Comparison of ENCODE assay signal across 7 mouse cellular contexts in the genomic region with DNA sequence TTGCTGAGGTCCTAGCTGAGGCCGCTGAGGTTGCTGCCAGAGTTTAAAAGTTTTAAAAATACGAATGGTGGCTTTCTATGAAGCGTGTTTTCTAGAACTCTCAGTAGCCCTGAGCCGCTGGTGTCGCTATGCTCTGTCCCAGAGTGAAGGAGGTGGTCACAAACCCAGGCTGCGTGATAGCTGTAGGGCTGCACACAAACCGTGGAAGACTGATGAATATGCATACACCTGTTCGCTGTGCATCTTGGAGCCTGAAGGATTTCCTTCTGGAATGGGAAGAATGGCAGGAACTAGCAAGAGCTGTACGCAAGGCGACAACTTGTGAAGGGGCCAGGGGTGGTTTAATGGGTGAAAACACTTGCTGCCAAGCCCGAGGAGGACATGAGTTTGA. TPM values are rescaled to one million over a fixed set of nuclear protein-coding genes. Genes with fewer than 3 reads are reported as not detected.
A peak's percentile ranks its signal among the peaks of the same experiment; 100 is the strongest.
DNase-seq lines count a peak whose midpoint lies in the region; ATAC-seq and TF ChIP-seq lines count a peak whose summit lies in the region.

No protein-coding gene starts in this region.

- no peaks in the 10 kb centered on the region for H3K4me1 ChIP-seq in lung, adult 2 months (ENCODE audit: control insufficient read depth, insufficient read depth, low read length)
- peaks cover 20% of the 10 kb centered on the region for H3K4me1 ChIP-seq in embryonic facial prominence, embryonic 13.5 days
- H3K4me1 ChIP-seq in hindbrain, embryonic 16.5 days (ENCODE audit: control insufficient read depth, insufficient read depth, low read depth, low read length), result peaks cover 18% of the 10 kb centered on the region
- H3K4me1 ChIP-seq in midbrain, embryonic 11.5 days (ENCODE audit: control insufficient read depth, insufficient read depth, low read length), result peaks cover 11% of the 10 kb centered on the region; the same call in 1 of the 2 replicates

- peak overlapping the region; percentile 69 for H3K4me3 ChIP-seq in lung, adult 2 months (replicated peaks; ENCODE audit: extremely low read depth, low read depth, low read length)
- peak overlapping the region; percentile 82 for H3K4me3 ChIP-seq in embryonic facial prominence, embryonic 13.5 days
- H3K4me3 ChIP-seq in hindbrain, embryonic 16.5 days (ENCODE audit: low read length), result peak overlapping the region; percentile 87
- H3K4me3 ChIP-seq in midbrain, embryonic 11.5 days (ENCODE audit: low read depth, low read length), result peak overlapping the region; percentile 70

- ATAC-seq in embryonic facial prominence, embryonic 13.5 days (ENCODE audit: insufficient number of reproducible peaks, insufficient read depth, low FRiP score, low TSS enrichment, low read depth), result peak; percentile 39; the same call in 1 of the 2 replicates
- peak; percentile 81 for ATAC-seq in hindbrain, embryonic 16.5 days
- peak; percentile 67; the same call in 1 of the 2 replicates for ATAC-seq in midbrain, embryonic 11.5 days (ENCODE audit: low FRiP score)

- H3K9me3 ChIP-seq in embryonic facial prominence, embryonic 13.5 days, result no peaks in the 10 kb centered on the region
- H3K9me3 ChIP-seq in hindbrain, embryonic 16.5 days (ENCODE audit: control insufficient read depth, low read length), result no peaks in the 10 kb centered on the region
- H3K9me3 ChIP-seq in midbrain, embryonic 11.5 days (ENCODE audit: control insufficient read depth, low read length), result no peaks in the 10 kb centered on the region

- H3K4me2 ChIP-seq in embryonic facial prominence, embryonic 13.5 days, result peak overlapping the region; percentile 73
- H3K4me2 ChIP-seq in hindbrain, embryonic 16.5 days (ENCODE audit: low read length), result peak overlapping the region; percentile 85
- peak overlapping the region; percentile 65 for H3K4me2 ChIP-seq in midbrain, embryonic 11.5 days

- H3K27ac ChIP-seq in embryonic facial prominence, embryonic 13.5 days, result peak overlapping the region; percentile 93
- peak overlapping the region; percentile 89 for H3K27ac ChIP-seq in hindbrain, embryonic 16.5 days (ENCODE audit: low read depth, low read length)
- peak overlapping the region; percentile 35; the same call in 1 of the 2 replicates for H3K27ac ChIP-seq in midbrain, embryonic 11.5 days (ENCODE audit: low read depth, low read length)

- H3K36me3 ChIP-seq in embryonic facial prominence, embryonic 13.5 days, result peaks cover 16% of the 10 kb centered on the region
- H3K36me3 ChIP-seq in hindbrain, embryonic 16.5 days (ENCODE audit: control insufficient read depth, insufficient read depth, low read length), result 0 out of 2 replicates have a peak, but pooled peaks cover 2% of the 10 kb centered on the region
- H3K36me3 ChIP-seq in midbrain, embryonic 11.5 days (ENCODE audit: control insufficient read depth, insufficient read depth, low read length), result peaks cover 3% of the 10 kb centered on the region; the same call in 1 of the 2 replicates

- no peak for TF ChIP-seq POLR2A in lung, adult 2 months (IDR thresholded peaks at IDR 0.05; ENCODE audit: borderline replicate concordance, extremely low read depth, low read depth, low read length)

- WGBS in lung, adult 2 months, result 3% methylated on average over 11 of the region's 11 CpGs
- 3% methylated on average over 11 of the region's 11 CpGs for WGBS in embryonic facial prominence, embryonic 13.5 days
- WGBS in hindbrain, embryonic 16.5 days, result 3% methylated on average over 11 of the region's 11 CpGs
- 3% methylated on average over 11 of the region's 11 CpGs for WGBS in midbrain, embryonic 11.5 days

- no peaks in the 10 kb centered on the region; the same call in 1 of the 2 replicates for H3K27me3 ChIP-seq in embryonic facial prominence, embryonic 13.5 days
- no peaks in the 10 kb centered on the region for H3K27me3 ChIP-seq in hindbrain, embryonic 16.5 days (replicated peaks; ENCODE audit: control insufficient read depth, insufficient read depth, low read length)
- H3K27me3 ChIP-seq in midbrain, embryonic 11.5 days (ENCODE audit: control insufficient read depth, insufficient read depth, low read length), result no peaks in the 10 kb centered on the region

- H3K9ac ChIP-seq in embryonic facial prominence, embryonic 13.5 days, result peak overlapping the region; percentile 90
- H3K9ac ChIP-seq in hindbrain, embryonic 16.5 days (ENCODE audit: low read depth, low read length), result peak overlapping the region; percentile 86
- peak overlapping the region; percentile 92 for H3K9ac ChIP-seq in midbrain, embryonic 11.5 days (ENCODE audit: low read length)

- no peak for DNase-seq in lung, adult 2 months
- DNase-seq in lung, postnatal 4 days, result no peak
- DNase-seq in midbrain, embryonic 11.5 days (ENCODE audit: low spot score, missing footprints), result no peak
- DNase-seq in adrenal gland, postnatal 4 days (ENCODE audit: low spot score in 2 of 2), result no peak
- no peak for DNase-seq in adrenal gland, postnatal 36 days

- TF ChIP-seq CTCF in lung, adult 2 months (IDR thresholded peaks at IDR 0.05; ENCODE audit: insufficient read depth, low read length), result no peak

RNA-seq across cellular contexts. Expression of gene Mphosph6, which starts 0.6 kb away (rescaled TPM):
- polyA plus RNA-seq in lung, adult 2 months (2012; rRNA removed), result 4.3 and 10.2 TPM in 2 replicates
- 56.7 and 68.9 TPM in 2 replicates for polyA plus RNA-seq in embryonic facial prominence, embryonic 13.5 days (2015; fragmentation: Nextera tagmentation; extraction: Ambion mirVana)
- 31.4 and 31.5 TPM in 2 replicates for polyA plus RNA-seq in hindbrain, embryonic 16.5 days (2015; fragmentation: Nextera tagmentation; extraction: Ambion mirVana)
- 59.0 and 61.4 TPM in 2 replicates for polyA plus RNA-seq in midbrain, embryonic 11.5 days (2014; fragmentation: Nextera tagmentation; extraction: Ambion mirVana)
- total RNA-seq in adrenal gland, postnatal 4 days (2021), result 10 to 100 TPM; 28.5 to 35.7 TPM
- 10 to 100 TPM; 14.3 to 16.2 TPM for total RNA-seq in adrenal gland, postnatal 36 days (2021)

Comparison
In these comparisons a context has a peak if more than half of its experiments do, and no peak if none do; other contexts are left out.
1. H3K27ac ChIP-seq: peak in every context shown above with its lines; median percentile 93 in embryonic facial prominence, embryonic 13.5 days; 89 in hindbrain, embryonic 16.5 days; 35 in midbrain, embryonic 11.5 days.